Comparison of ENCODE assay signal across 21 mouse cellular contexts in genomic region chr5:66505578-66505977, GRCm38 (mm10).
DNase-seq lines count a peak whose midpoint lies in the region; ATAC-seq lines count a peak whose summit lies in the region.
"Had no signal": no experiment of that assay in that cellular context is flagged by ENCODE, and none has a peak within 500 bp of the region (broad histone marks: within the 10 kb centered on the region; RNA-seq: fewer than 3 reads in every experiment).

No protein-coding gene starts in this region.

- H3K36me3 ChIP-seq in liver, embryonic 16.5 days (ENCODE audit: control insufficient read depth, insufficient read depth), result no peaks in the 10 kb centered on the region
- H3K36me3 ChIP-seq: embryonic facial prominence, embryonic 13.5 days; embryonic facial prominence, embryonic 15.5 days; forebrain, embryonic 10.5 days; forebrain, embryonic 12.5 days had no signal

- H3K27ac ChIP-seq in liver, embryonic 16.5 days (ENCODE audit: low read length), result no peak overlapping the region
- H3K27ac ChIP-seq: embryonic facial prominence, embryonic 13.5 days; embryonic facial prominence, embryonic 15.5 days; forebrain, embryonic 10.5 days; forebrain, embryonic 12.5 days had no signal

- H3K4me1 ChIP-seq in liver, embryonic 16.5 days (ENCODE audit: control insufficient read depth, low read depth, low read length), result no peaks in the 10 kb centered on the region; the same call in 1 of the 2 replicates

- no peak overlapping the region for H3K4me2 ChIP-seq in liver, embryonic 16.5 days (ENCODE audit: low read depth, low read length)
- H3K4me2 ChIP-seq: embryonic facial prominence, embryonic 13.5 days; embryonic facial prominence, embryonic 15.5 days; forebrain, embryonic 12.5 days had no signal

- WGBS in liver, embryonic 16.5 days (ENCODE audit: insufficient replicate concordance), result 50% methylated on average over 3 of the region's 3 CpGs

- no peak overlapping the region for H3K4me3 ChIP-seq in liver, embryonic 16.5 days (ENCODE audit: low read depth, low read length)
- H3K4me3 ChIP-seq: embryonic facial prominence, embryonic 13.5 days; embryonic facial prominence, embryonic 15.5 days; erythroblast, embryonic 14.5 days; forebrain, embryonic 10.5 days; forebrain, embryonic 12.5 days had no signal

- no peak for DNase-seq in liver
- DNase-seq in lung, postnatal 36 days, result peak; percentile 30
- no peak for DNase-seq in lung, postnatal 25 days (ENCODE audit: low spot score)
- DNase-seq: adrenal gland, adult 2 months; adrenal gland, postnatal 10 days; adrenal gland, postnatal 25 days; cerebellum, adult 11 months; cerebellum, adult 18-20 months; cerebellum, adult 8-10 months; cerebellum, adult 9-11 months; cerebellum, postnatal 14 days; cerebellum, postnatal 36 days; embryo, embryonic 11 days had no signal

- H3K27me3 ChIP-seq in liver, embryonic 16.5 days (ENCODE audit: control insufficient read depth, insufficient read depth, low read depth, low read length), result no peaks in the 10 kb centered on the region
- H3K27me3 ChIP-seq: embryonic facial prominence, embryonic 13.5 days; embryonic facial prominence, embryonic 15.5 days; forebrain, embryonic 12.5 days had no signal

- ATAC-seq in liver, embryonic 16.5 days (ENCODE audit: low read depth), result peak; percentile 59; the same call in 1 of the 2 replicates
- ATAC-seq: forebrain, embryonic 14.5 days; forebrain, embryonic 16.5 days had no signal

- H3K9ac ChIP-seq in liver, embryonic 16.5 days (ENCODE audit: low read depth, low read length), result no peak overlapping the region
- H3K9ac ChIP-seq: embryonic facial prominence, embryonic 13.5 days; embryonic facial prominence, embryonic 15.5 days; forebrain, embryonic 12.5 days had no signal

- H3K9me3 ChIP-seq in liver, embryonic 16.5 days (replicated peaks; ENCODE audit: control insufficient read depth, low read length), result no peaks in the 10 kb centered on the region
- H3K9me3 ChIP-seq: embryonic facial prominence, embryonic 13.5 days; embryonic facial prominence, embryonic 15.5 days; forebrain, embryonic 10.5 days; forebrain, embryonic 12.5 days had no signal
